Mouse (Mus musculus): ENCODE measurements around the gene Mei1.
"Not testable (repeated sequence)": the region's sequence is repeated elsewhere in the genome, so short reads cannot be mapped to it uniquely, and the experiment has no call there.

Mei1 gene

DNA sequence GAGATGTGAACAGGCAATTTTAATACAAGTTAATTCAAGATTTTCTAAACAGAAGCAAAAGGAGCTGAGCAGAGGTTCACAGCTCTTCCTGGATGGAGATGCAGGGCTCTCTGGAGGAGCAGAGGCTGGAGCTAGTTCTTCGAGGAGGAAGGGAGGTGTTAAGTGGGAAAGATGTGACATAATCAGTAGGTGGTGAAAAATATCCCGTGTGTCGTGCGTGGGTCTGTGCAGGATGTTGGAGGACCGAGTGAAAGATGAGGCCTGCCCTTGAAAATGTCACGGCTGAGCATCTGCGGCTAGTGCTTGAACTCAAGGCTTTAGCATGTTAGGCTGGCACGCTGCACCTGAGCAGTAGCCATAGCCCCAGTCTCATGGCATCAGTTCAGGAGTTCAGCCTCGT is 15.8 kb downstream of the Mei1 start:
- no peak for DNase-seq (ENCODE audit: low spot score in 2 of 2)

DNA sequence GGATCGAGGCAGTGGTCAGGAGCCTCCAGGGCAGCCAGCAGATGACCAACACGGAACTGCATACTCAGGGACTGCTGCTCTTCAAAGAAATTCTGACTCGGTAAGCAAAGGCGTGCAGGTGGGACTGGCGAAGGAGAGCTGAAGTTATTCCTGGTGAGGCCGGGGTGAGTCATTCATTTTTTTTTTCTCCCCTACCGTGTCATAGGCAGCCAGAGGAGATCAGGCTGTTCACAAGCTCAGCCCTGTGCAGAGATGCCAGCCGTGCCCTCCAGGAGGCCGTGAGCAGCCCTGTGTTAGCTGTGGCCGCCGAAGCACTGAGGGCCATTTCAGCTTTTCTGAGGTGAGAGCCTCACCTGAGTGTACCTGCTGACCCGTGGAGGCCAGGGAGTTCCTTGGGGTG is 16.3 kb downstream of the Mei1 start:
- no peak for DNase-seq (ENCODE audit: low spot score in 2 of 2)

DNA sequence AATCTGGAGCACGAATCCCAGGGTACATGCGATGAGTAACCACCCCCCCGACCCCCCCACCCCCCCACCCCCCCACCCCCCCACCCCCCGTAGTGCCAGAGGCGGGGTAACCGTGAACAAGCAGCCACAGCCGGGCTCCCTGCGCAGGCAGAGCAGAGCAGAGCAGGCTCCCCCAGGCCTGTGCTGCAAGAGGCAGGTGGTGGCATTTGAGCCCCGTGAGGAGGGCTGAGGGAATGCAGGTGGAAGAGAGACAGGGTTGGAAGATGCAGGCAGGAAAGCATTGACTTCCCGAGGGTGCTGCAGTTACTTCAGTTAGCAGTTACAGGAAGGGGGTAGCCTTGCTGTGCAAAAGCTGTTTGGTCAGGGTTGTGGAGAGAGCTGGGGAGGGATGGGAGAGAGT is 17.5 kb downstream of the Mei1 start:
- DNase-seq (ENCODE audit: low spot score in 2 of 2): no peak

DNA sequence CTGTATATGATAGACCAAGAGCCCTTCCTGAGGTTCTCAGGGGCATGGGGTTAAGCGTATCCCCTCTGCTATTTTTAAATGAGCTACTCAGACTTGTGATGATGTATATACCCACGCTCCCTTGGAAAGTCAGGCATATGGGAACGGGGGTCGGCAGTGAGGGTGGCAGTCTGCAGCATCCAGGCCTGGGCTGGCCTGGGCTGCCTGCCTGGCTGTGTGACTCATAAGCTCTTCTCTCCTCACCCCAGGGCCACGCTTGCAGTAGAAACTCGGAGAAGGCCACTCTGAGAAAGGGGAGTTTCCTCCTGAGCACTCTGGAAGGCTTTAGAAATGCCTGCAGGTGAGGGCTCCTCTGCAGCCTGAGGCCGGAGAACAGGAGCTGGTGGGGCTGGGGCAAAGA is 21.3 kb downstream of the Mei1 start:
- no peak for DNase-seq (ENCODE audit: low spot score in 2 of 2)

DNA sequence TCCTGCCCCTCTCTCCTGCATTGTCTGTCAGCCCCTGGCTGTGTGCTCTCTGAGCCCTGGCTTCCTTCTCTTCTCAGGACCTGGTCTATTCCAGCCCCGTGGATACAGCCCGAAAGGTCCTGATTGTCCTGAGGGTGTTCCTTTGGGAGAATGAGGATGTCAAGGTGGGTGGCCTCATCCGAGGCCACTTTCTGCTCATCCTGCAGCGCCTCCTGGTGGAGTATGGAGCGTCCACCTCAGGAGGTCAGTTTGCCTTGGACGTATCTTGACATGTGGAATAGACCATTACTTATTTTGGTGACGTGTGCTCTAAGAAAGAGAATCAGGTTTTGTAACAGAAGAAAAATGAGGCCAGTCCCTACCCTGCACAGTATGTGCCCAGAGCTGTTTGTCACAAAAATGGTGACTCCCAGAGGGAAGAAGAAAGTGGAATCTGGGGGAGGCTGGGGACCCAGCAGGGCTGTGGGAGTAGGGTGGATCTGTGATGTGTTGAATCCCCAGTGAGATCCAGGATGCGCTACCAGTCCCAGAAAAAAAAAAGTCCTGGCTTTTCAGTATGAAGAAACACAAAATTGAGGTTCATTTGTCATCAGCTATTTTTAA is 37.3 kb downstream of the Mei1 start:
- no peak for DNase-seq (ENCODE audit: low spot score in 2 of 2)

DNA sequence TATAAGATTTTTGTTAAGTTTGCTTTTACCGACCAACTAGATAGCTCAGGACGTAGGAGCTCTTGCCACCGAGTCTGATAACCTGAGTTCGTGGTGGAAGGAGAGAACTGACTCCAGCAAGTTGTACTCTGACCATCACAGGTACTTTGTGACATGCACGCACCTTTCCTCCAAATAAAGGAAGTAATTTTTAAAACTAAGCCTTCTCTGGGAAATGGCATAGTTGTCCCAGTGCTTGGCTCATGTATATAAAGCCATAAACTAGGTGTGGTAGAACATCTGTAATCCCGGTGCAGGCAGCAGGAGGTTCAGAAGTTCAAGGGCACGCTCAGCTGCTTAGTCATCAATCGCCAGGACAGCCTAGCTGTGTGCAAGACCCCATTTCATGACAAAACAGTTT is 50.7 kb downstream of the Mei1 start:
- DNase-seq (ENCODE audit: low spot score in 2 of 2): no peak

DNA sequence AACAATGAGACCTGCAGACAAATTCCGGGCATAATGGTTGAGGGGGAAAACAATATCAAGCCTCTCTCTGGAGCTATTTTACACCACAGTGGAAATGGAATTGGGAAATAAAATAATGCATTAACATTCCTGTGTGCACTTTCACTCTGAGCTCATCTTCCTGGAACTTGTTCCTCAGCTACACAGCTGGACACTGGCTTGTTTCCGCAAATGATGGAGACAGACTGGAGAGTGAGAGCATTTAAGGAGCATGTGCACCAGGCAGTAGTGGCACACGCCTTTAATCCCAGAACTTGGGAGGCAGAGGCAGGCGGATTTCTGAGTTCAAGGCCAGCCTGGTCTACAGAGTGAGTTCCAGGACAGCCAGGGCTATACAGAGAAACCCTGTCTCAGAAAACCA is 56.9 kb downstream of the Mei1 start:
- DNase-seq (ENCODE audit: low spot score in 2 of 2): not testable (repeated sequence)

DNA sequence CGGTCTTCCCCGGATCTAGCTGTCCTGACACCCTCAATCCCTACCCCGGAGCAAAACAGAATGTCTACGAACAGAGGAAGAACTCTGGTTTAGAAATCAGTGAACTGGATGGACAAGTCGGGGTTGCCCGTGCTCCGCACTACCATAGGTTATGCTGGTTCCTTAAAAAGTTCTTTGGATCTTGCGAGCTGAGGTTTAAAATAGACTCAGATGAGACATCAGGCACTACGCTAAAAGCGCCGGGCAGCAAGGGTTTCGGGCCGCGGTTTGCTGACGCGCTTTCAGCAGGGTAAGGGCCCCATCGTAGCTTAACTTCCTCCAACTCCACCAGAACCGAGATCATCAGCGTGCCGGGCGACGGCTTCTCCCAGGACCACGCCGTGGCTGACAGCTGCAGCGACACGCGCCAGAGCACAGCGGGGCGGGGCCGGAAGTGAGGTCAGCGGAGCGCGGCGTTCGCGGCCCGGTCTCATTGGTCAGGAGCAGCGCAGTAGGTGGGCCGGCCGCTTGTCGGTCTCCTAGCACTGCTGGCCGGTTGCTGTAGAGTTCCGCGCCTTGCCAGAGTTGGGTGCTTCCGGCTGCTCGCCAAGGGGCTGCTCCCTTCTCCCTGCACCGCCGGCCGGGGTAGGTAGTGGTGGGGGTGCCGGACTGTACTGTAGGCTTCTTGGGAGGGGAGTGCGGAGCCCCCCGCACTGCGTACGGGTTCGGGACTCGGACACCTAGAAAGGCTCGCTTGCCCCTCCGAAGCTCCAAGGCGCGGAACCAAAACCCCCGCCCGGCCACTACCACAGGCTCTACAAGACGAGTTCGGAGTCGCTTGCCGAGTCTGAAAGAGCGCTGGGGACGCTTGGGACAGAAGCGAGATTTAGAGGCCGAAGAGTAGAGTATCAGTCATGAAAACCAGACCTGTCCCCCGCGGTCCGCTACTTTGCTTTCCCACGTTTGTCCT is 57.9 kb downstream of the Mei1 start, which contains the start of gene Ccdc134:
Gene Ccdc134, plus strand, starts transcription at position 497 of the 949 bp plus-strand sequence.
- DNase-seq (ENCODE audit: low spot score in 2 of 2): peak; percentile 93 to 97

DNA sequence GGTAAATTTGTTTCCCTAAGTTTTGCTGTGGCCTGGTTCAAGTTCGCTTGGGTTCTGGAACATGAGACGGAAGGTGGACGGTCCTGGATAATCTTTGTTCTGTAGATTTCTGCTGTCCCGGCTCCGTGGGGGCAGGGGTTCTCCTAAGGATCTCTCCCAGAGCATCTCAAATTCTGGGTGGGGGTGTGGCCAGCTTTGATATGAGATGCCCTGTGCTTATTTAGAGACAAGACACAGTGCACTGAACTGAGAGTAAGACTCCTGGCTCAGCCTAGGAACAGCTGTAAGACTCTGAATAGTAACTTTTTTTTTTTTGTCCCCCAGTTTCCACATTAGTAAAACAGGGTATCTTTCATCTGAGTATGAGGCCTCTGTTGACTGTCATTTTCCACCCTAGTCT is 58.6 kb downstream of the Mei1 start:
- no peak for DNase-seq (ENCODE audit: low spot score in 2 of 2)

DNA sequence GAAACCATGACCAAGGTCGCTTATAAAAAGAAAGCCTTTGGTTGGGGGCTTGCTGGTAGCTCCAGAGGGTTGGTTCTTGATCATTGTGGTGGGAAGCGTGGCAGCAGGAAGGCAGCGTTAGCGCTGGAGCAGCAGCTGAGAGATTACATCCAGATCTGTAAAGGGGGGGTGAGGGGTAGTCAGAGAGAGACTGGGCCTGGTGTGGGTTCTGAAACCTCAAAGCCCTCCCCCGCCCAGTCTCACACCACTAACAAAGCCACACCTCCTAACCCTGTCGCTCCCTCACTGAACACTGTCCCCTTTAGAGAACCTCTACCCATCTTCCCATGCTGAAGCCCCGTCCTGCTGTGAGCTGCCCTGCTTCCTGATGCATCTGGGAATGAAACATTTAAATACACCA is 60.8 kb downstream of the Mei1 start:
- peak; percentile 24 to 40 for DNase-seq (ENCODE audit: low spot score in 2 of 2)

DNA sequence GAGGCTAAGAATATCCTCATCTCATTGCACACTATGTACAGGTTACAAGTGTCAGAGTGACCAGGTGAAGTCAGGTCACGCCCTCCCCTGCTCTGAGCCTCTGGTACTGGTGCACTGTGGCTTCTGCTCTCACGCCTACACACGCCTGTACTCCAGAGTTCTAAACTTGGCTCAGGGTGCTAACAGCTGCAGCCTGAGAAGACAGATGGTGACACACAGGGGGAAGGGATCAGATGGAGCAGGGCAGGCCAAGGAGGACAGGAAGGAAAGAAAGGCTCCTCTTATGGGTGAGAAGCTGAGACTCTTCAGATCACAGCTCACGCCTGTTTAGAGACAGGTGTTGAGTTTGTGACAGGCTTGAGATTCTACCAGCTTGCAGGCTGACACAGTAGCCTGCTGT is 65.6 kb downstream of the Mei1 start:
- no peak for DNase-seq (ENCODE audit: low spot score in 2 of 2)

DNA sequence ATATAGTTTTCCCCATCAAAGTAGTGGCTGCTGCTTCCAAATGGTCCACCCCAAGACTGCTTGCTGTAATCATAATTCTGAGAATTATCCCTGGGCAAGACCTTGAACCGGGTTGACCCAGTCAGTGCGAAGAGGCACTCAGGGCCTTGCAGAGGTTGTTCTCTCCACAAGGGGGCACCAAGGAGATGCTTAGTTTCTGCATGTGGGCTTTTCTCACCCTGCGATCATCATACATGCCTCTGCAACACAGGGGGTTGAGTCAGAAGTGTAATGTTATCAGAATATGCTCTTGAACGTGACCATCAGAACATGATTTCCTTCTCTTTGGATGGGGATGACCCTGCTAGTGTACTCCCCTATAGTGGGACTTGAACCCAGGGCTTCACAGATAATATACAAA is 68.8 kb downstream of the Mei1 start:
- peak; percentile 59 to 76 for DNase-seq (ENCODE audit: low spot score in 2 of 2)

DNA sequence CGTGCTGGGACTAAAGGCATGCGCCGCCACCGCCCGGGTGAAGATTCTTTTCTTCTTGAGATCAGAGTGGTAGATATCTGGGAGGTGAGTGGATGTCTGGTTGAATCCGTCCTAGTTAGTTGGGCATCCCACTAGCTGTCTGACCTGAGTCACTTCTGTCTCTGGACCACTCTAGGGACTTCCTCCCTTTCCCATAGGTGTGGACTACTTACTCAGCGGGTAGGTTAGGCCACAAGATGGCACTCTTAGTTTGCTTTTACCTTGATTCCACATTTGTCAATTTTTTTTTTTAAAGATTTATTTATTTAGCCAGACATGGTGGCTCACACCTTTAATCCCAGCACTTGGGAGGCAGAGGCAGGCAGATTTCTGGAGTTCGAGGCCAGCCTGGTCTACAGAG is 69.4 kb downstream of the Mei1 start:
- peak in 1 of 2 experiments; percentile 38 for DNase-seq (ENCODE audit: low spot score in 2 of 2)

DNA sequence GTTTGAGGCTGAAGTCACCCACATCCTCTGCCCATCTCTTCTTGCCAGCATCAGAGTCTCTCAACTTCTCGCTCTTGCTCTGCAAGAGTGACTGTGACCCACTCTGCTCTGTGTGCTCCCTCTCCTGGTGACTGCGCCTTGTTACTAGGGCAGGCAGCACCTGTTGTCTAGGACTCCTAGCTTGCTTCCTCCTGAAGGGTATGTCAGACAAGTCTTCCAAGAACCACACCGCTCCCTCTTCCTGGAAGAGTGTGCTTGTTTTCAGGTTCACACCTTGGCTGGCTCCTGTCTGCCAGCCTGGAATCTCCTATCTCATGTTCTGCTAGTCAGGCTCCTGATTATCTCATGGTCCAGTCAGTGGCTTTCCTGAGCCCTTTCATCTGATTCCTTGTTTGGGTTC is 70.6 kb downstream of the Mei1 start:
- no peak for DNase-seq (ENCODE audit: low spot score in 2 of 2)

DNA sequence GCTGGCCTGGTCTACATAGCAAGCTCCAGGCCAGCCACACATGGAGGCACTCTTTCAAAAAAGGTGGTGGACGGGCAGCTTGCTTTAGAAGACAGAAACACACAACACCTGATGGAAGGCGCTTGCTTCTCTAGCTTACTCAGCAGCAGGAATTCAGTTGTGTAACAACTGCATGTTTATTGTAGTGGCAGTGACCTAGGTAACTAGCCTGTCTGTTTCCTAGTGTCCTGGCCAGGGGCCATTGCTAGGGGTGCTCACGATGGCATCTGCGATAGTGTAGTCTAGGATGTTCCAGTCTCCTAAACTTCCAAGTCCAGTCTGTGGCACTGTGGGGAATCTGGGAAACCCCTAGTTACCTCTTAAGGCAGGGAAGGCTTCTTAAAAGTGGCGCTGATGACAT is 74.4 kb downstream of the Mei1 start:
- DNase-seq (ENCODE audit: low spot score in 2 of 2): no peak

DNA sequence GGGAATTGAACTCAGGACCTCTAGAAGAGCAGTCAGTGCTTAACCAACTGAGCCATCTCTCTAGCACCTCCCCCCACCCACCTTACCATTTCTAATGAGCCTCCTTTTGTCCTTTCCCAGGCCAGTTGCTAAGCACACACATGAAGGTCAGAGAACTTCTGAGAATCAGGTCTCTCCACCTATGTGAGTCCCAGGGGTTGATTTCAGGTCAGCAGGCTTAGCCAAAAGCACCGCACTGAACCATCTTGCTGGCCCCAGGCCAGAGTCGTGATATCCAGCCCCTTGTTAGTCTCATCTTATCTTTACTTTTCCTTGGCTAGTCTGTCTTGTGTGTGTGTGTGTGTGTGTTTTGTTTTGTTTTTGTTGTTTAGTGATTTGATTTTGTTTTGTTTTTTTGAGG is 75.6 kb downstream of the Mei1 start:
- no peak for DNase-seq (ENCODE audit: low spot score in 2 of 2)

DNA sequence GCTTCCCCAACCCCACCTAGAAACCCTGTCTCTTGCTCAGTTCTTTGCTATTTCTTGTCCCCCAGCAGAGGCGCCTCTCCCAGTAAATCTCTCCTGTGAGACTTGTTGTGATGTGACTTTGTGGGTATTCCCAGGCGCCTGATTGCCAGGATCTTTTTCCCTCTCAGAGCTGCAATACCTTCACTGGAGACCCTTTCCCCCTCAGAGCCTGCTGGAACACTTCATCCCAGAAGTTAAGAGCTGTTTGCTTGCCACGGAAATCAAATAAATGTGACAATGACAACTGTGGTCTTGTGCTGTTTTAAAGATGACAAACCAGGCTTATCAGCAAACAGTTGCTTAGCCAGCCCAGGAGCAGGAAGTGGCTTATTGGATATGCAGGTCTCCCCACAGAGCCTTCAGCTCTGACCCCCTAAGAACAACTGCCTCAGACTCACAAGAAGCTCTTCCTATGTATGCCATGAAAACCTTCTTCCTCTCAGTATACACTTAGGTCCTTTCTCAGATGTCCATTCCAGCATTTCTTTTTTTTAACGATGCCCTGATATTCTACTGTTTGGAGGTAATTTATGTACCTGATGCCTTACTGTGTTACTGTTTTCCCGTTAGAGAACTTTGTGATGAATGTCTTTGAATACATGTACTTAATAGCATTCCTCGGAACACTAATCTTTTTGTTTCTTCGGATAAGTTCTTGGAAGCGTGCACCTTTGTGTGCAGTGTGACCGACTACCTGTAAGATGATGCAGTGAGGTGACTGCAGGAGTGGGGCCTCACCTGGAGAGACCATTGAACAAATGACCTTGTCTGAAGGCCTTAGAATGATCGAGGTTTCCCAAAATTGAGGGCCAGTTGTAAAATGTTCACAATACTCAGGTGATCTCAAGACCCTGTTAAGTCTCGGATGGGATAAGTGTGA is 76.3 kb downstream of the Mei1 start:
- no peak for DNase-seq (ENCODE audit: low spot score in 2 of 2)

DNA sequence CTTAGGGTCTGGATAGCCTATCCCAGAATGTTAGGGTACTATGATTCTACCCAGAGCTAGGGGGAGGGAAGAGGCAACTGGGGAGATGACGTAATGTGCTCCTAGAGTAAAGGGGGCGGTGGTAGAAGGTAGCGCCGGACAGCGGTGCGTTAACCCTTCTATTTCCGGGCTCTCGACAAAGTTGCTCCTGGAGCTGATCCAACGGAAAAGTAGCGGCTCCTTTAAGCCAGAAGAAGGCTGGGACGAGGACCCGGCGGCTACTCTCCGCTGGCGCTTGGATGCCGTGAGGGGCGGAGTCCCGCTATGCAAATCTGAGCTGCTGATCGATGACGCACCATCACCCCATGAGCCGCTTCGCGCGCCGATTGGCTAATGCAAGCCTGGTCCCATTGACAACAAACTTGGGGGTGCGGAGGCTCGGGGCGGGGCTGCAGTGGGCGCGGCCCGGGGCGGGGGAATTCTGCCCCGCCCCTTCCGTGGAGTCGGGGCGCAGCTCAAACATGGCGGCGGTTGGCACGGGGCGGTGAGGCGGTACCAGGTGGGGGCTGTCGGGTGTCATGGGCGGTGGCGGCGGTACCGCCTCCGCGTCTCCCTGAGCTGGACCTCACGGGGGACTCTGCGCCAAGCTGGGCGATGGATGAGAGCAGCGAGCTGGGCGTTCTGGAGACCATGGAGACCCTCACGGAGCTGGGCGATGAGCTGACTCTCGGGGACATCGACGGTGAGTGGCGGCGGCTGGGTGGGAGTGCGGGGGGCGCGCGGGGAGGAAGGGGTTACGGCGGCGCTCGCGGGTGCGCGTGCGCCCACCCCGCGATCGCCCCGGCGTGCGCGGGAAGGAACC is 77.2 kb downstream of the Mei1 start, which contains the start of gene Srebf2:
Gene Srebf2, plus strand, starts transcription at position 412 of the 841 bp plus-strand sequence.
- DNase-seq (ENCODE audit: low spot score in 2 of 2): peak; percentile 95 to 98

DNA sequence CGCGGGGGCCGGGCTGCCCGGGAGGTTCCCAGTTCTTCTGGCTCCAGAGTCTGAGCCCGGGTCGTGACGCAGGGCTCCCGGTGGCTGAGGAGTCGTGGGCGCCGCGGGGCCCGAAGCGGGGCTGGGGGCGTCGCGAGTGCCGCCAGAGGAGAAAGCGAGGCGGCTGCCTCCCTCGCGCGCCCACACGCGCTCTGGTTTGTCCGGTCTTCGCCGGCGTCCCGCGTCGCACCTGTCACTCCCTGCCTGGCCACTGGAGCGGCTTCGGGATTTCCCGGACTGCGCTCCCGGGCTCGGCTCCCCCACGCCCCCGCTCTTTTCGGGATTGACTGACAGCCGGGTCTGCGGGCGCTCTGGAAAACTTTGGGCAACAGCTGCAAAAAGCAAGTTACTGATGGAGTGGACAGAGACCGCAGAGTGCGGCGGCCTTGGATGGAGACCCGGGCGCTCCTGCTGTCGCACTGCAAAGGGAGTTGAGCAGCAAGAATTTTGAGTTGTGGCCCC is 77.9 kb downstream of the Mei1 start:
- DNase-seq (ENCODE audit: low spot score in 2 of 2): no peak

DNA sequence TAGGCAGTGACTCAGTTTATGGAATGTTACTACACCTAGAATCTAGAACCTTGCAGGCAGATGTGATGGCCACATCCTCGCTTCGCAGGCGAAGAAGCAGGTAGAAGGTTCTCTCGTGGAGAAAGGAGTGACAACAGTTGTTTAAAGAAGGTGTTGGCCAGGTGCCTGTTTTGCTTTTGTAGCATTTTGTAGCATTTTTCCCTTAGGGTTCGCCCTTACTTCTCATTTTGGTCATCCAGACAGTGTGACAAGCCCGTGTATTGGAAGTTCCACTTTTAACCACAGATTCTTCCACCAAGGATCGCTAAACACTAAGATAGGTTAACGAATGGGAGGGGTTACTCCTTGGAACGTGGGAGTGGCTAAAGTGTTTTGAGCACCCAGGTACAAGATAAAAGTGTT is 78.7 kb downstream of the Mei1 start:
- DNase-seq (ENCODE audit: low spot score in 2 of 2): no peak

DNA sequence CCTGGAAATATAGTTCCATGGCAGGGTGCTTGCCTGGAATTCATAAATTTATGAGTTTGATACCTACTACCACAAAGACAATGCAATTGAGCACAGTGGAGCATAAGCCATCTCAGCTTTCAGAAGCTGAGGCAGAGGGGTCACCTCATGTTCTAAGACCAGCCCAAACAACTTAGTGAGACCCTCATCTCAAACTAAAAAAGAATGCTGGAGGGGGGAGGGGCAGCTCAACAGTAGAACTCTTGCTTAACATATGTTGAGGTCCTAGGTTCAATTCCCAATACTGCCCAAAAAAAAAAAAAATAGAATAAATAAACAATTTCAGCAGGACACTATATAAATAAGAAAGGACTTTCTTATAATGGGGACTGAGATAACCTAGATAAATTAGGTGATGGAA is 80.2 kb downstream of the Mei1 start:
- DNase-seq (ENCODE audit: low spot score in 2 of 2): no peak

Data from natural killer cell, adult 2 months (primary cell).